Mouse (Mus musculus): ENCODE results near the gene Phpt1. TPM values are rescaled to one million over a fixed set of nuclear protein-coding genes. Genes with fewer than 3 reads are reported as not detected.

The Phpt1 gene
- polyA plus RNA-seq, 1 experiment from 2014 or later: 159 TPM

DNA sequence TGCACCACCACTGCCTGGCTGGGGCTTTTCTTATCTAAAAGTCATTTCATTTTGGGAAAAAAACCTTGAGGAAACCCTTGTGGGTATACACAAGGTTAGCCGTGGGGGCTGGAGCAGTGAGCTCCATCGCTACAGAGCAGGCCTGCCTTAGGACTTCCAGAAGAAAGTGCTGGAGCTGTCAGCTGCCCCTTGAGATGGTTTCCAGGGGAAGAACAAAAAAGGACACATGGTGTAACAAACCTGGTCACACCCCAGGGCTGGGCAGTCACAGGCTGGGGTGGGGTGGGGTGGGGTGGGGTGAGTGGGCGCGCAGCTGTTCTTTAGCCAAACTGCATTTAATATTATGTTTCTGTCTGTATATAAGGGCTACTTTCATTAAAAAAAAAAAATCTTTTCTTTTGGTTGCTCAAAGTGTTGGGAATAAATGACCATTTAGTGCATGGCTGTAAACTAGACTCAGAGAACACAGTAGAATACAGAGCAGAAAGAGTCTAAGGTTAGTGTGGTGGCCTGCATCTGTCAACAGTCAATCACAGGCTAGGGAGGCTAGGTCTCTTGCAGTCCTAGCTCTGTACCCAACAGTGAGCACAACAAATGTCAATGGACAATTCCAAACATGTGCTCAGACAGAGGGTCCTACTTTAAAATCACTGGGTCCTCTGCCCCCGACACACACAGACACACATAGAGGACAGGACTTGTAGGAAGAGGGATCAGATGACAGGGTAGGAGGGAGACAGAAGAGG, 21.9 kb upstream of the Phpt1 start:
- no peaks in the 10 kb centered on the region for H3K4me1 ChIP-seq
- no peak overlapping the region for H3K4me3 ChIP-seq
- DNase-seq (ENCODE audit: low spot score): no peak
- no peak overlapping the region for H3K27ac ChIP-seq (replicated peaks)
- H3K9me3 ChIP-seq (replicated peaks): no peaks in the 10 kb centered on the region
- WGBS: 95% methylated on average over 5 of the region's 5 CpGs
- H3K27me3 ChIP-seq (ENCODE audit: low read depth, poor library complexity, severe bottlenecking): no peaks in the 10 kb centered on the region
- peaks cover 99% of the 10 kb centered on the region for H3K36me3 ChIP-seq

DNA sequence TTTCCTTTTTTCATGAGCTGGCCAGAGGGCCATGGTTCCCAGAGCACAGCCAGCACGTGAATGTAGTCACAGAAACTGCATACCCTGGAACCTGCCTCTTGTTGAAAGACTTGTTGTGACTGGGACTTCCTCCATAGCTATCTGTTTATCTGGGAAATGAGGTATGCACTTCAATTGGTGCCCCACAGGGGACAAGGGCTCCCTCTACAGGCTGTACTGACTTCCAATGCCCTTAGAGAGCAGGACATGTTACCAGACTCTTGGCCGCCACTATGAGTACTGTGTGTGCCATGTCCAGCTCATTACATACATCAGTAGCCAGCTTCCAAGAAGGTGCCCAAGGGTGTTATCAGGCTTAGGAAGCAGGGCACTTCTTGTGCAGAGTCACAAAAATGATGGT, 16.8 kb upstream of the Phpt1 start:
- Histone ChIP-seq H3K27ac (replicated peaks) (no peak overlapping the region), H3K27me3 (ENCODE audit: low read depth, poor library complexity, severe bottlenecking) (no peaks in the 10 kb centered on the region), H3K4me3 (no peak overlapping the region), H3K4me1 (no peaks in the 10 kb centered on the region), H3K36me3 (peaks cover 97% of the 10 kb centered on the region), H3K9me3 (replicated peaks) (no peaks in the 10 kb centered on the region)
- no peak for DNase-seq (ENCODE audit: low spot score)
- 88% methylated on average over 2 of the region's 2 CpGs for WGBS

DNA sequence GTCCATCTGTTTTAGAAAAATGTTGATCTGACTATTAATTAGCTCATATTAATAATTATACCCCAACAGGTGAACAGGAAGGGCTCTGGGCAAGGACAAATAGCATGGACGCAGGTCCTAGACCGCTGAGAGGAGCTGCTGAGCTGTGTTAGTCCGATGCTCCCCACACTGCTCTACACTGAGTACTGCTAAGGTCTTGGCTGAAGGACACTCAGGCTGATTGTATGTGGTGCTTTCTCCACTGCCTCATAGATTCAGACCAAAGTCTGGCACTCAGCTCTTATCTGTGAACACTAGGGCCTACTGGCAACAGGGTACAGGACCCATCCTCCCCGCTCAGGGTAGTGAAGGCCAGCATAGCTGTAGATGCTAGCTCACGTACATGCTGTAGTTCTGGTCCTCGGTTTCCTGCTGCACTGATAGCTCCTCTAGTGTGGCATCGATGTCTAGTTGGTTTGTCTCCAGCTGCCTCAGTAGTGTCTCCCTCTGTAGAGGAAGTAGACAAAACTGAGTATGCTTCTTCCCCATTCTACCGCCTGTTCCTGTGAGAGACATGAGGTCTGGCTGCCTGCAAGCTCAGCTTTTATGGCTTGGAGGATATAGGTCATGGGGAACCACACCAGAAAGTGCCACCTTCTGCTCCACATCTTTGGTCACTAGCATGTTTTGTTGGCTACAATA, 13.3 kb upstream of the Phpt1 start:
- no peaks in the 10 kb centered on the region for H3K4me1 ChIP-seq
- WGBS: 94% methylated on average over 8 of the region's 8 CpGs
- H3K9me3 ChIP-seq (replicated peaks): no peaks in the 10 kb centered on the region
- DNase-seq (ENCODE audit: low spot score): no peak
- H3K4me3 ChIP-seq: no peak overlapping the region
- no peaks in the 10 kb centered on the region for H3K27me3 ChIP-seq (ENCODE audit: low read depth, poor library complexity, severe bottlenecking)
- peaks cover 98% of the 10 kb centered on the region for H3K36me3 ChIP-seq
- no peak overlapping the region for H3K27ac ChIP-seq (replicated peaks)

DNA sequence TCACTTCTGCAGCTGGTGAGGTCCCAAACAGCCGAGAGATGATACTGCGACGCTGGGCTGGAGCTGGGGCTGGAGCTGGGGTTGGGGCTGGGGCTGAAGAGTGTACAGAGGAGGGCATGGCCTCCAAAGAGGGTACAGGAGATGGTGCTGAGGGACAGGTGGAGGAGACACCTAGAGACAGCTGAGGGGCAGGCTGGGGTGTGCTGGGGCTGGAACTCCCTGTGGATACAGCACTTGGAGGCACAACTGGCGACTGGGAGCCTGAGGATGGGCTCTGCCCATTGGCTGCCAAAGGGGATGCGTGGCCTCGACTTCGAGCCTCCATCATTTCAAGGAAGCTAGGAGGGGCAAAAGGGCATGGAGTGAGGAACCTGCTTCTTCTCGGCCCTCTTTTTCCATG, 12.3 kb upstream of the Phpt1 start:
- Histone ChIP-seq H3K36me3 (peaks cover 93% of the 10 kb centered on the region), H3K4me1 (peaks cover 5% of the 10 kb centered on the region), H3K4me3 (no peak overlapping the region), H3K9me3 (replicated peaks) (no peaks in the 10 kb centered on the region), H3K27me3 (ENCODE audit: low read depth, poor library complexity, severe bottlenecking) (no peaks in the 10 kb centered on the region), H3K27ac (replicated peaks) (no peak overlapping the region)
- WGBS: 93% methylated on average over 8 of the region's 8 CpGs
- DNase-seq (ENCODE audit: low spot score): no peak

GRCm38 (mm10) chr2:25585601-25586000, 10.6 kb upstream of the Phpt1 start:
- WGBS: 89% methylated on average over 3 of the region's 3 CpGs
- Histone ChIP-seq H3K27ac (replicated peaks) (no peak overlapping the region), H3K27me3 (ENCODE audit: low read depth, poor library complexity, severe bottlenecking) (peaks cover 9% of the 10 kb centered on the region), H3K9me3 (replicated peaks) (no peaks in the 10 kb centered on the region), H3K4me3 (no peak overlapping the region), H3K36me3 (peaks cover 76% of the 10 kb centered on the region), H3K4me1 (peaks cover 18% of the 10 kb centered on the region)
- no peak for DNase-seq (ENCODE audit: low spot score)

DNA sequence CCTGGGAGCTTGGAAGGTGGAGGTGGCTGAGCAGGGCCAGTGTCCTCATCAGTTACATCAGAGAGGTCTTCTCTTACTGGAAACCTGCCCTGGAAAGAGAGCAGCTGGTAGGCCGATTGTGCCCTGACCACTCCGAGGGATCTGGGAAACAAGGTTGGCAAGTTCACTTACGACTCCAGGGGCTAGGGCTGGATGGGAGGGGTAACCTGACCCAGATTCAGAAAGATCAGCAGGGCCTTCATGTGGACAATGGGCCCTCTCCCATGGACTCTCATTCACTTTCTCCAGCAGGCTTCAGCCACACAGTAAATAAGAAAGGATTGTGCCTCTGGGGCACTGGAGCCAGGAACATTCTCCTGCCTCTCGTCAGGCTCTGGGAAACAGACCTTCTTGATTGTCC, 9.8 kb upstream of the Phpt1 start:
- 94% methylated on average over 4 of the region's 4 CpGs for WGBS
- no peak for DNase-seq (ENCODE audit: low spot score)
- no peak overlapping the region for H3K4me3 ChIP-seq
- H3K36me3 ChIP-seq: peaks cover 69% of the 10 kb centered on the region
- H3K27ac ChIP-seq (replicated peaks): no peak overlapping the region
- H3K27me3 ChIP-seq (ENCODE audit: low read depth, poor library complexity, severe bottlenecking): peaks cover 16% of the 10 kb centered on the region
- H3K4me1 ChIP-seq: peaks cover 24% of the 10 kb centered on the region
- H3K9me3 ChIP-seq (replicated peaks): no peaks in the 10 kb centered on the region

- 97% methylated on average over 3 of the region's 3 CpGs for WGBS
- peaks cover 31% of the 10 kb centered on the region for H3K4me1 ChIP-seq
Observed at GRCm38 (mm10) chr2:25584152-25584551, 9.1 kb upstream of the Phpt1 start.

GRCm38 (mm10) chr2:25583571-25583970, 8.5 kb upstream of the Phpt1 start:
- H3K36me3 ChIP-seq: peaks cover 58% of the 10 kb centered on the region
- no peak for DNase-seq (ENCODE audit: low spot score)
- 72% methylated on average over 4 of the region's 4 CpGs for WGBS

More at GRCm38 (mm10) chr2:25584152-25584551, 9.1 kb upstream of the Phpt1 start:
- Histone ChIP-seq H3K27ac (replicated peaks) (no peak overlapping the region), H3K27me3 (ENCODE audit: low read depth, poor library complexity, severe bottlenecking) (peaks cover 23% of the 10 kb centered on the region), H3K4me3 (no peak overlapping the region), H3K9me3 (replicated peaks) (no peaks in the 10 kb centered on the region), H3K36me3 (peaks cover 62% of the 10 kb centered on the region)
- no peak for DNase-seq (ENCODE audit: low spot score)

DNA sequence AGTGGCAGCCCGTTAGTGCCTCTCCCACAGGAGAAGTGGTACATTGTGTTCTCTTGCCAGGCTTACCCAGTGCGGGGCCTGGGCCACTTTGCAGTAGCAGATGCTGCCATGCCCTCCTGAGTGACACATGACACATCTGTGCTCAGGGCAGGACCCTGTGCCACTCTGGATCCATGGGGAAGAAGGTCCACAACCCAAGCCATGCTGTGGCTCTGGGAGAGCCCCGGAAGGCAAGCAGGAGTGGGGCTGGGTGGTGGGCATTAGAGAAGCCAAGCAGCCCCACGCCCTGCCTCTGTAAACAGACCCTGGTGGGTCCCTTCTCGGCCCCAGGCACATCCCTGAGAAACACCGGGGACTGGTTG, 8.1 kb upstream of the Phpt1 start:
- Histone ChIP-seq H3K36me3 (peaks cover 53% of the 10 kb centered on the region), H3K9me3 (replicated peaks) (no peaks in the 10 kb centered on the region), H3K4me1 (peaks cover 41% of the 10 kb centered on the region), H3K4me3 (no peak overlapping the region), H3K27me3 (ENCODE audit: low read depth, poor library complexity, severe bottlenecking) (peaks cover 34% of the 10 kb centered on the region), H3K27ac (replicated peaks) (no peak overlapping the region)
- DNase-seq (ENCODE audit: low spot score): no peak
- WGBS: 90% methylated on average over 6 of the region's 6 CpGs

More at GRCm38 (mm10) chr2:25583571-25583970, 8.5 kb upstream of the Phpt1 start:
- H3K4me3 ChIP-seq: no peak overlapping the region
- no peak overlapping the region for H3K27ac ChIP-seq (replicated peaks)
- peaks cover 36% of the 10 kb centered on the region for H3K4me1 ChIP-seq
- H3K9me3 ChIP-seq (replicated peaks): no peaks in the 10 kb centered on the region
- peaks cover 29% of the 10 kb centered on the region for H3K27me3 ChIP-seq (ENCODE audit: low read depth, poor library complexity, severe bottlenecking)

GRCm38 (mm10) chr2:25582466-25583119, 7.6 kb upstream of the Phpt1 start:
- Histone ChIP-seq H3K36me3 (peaks cover 48% of the 10 kb centered on the region), H3K4me1 (peaks cover 46% of the 10 kb centered on the region), H3K9me3 (replicated peaks) (no peaks in the 10 kb centered on the region), H3K27me3 (ENCODE audit: low read depth, poor library complexity, severe bottlenecking) (peaks cover 39% of the 10 kb centered on the region), H3K4me3 (no peak overlapping the region), H3K27ac (replicated peaks) (no peak overlapping the region)
- no peak for DNase-seq (ENCODE audit: low spot score)
- 67% methylated on average over 12 of the region's 12 CpGs for WGBS

DNA sequence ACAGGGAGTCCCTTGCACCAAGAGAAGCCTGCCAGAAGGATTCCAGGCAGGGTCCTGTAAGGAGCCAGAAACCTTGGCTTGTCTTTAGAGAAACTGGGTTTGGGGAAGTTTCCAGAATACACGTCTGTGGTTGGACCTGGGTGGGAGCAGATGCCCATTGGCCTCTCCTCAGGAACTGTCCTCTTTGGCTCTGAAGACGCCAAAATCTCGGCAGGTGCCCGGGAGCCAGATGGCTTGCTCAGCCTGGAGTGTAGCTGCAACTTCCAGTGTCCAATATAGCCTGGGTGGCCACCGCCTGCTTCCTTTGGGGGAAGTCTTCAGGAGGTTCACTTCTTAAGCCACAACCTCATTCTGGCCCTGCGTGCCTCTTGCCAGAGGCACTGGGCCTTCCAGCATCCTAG, 6.9 kb upstream of the Phpt1 start:
- Histone ChIP-seq H3K27me3 (ENCODE audit: low read depth, poor library complexity, severe bottlenecking) (peaks cover 46% of the 10 kb centered on the region), H3K4me1 (peaks cover 53% of the 10 kb centered on the region), H3K9me3 (replicated peaks) (no peaks in the 10 kb centered on the region), H3K27ac (replicated peaks) (no peak overlapping the region), H3K4me3 (peak overlapping the region; percentile 47; the same call in 1 of the 2 replicates), H3K36me3 (peaks cover 41% of the 10 kb centered on the region)
- WGBS: 36% methylated on average over 6 of the region's 6 CpGs
- no peak for DNase-seq (ENCODE audit: low spot score)

GRCm38 (mm10) chr2:25581294-25581864, 6.4 kb upstream of the Phpt1 start, which contains the start of gene Ajm1:
TSS of gene Ajm1 (minus strand) at chr2:25581757.
- H3K4me3 ChIP-seq: peak within 1 kb of the TSS; percentile 47
- no peak within 1 kb of the TSS for H3K27ac ChIP-seq (replicated peaks)
- H3K4me1 ChIP-seq: peaks cover 58% of the 10 kb centered on the region
- H3K9me3 ChIP-seq (replicated peaks): no peaks in the 10 kb centered on the region
- 6% methylated on average over 19 of the region's 19 CpGs for WGBS
- H3K27me3 ChIP-seq (ENCODE audit: low read depth, poor library complexity, severe bottlenecking): peaks cover 51% of the 10 kb centered on the region
- DNase-seq (ENCODE audit: low spot score): peak; percentile 69
- peaks cover 36% of the 10 kb centered on the region for H3K36me3 ChIP-seq

Data from midbrain, embryonic 10.5 days (tissue).